Mouse (Mus musculus) frontal cortex, postnatal 25 days (tissue): ENCODE measurements at regions not wholly inside any gene's neighbourhood (a gene's known extent, or its start where the extent isn't known, plus 50 kb on each side); places are given as distances from the start of the nearest gene placed in this dataset.

Experiments
- DNase-seq, 2 experiments: peaks; one replicate each; pipeline ENCODE4 v3.0.0; 2022; ENCODE audit warnings: low spot score in 2 of 2

- no peak for DNase-seq
These were observed 184.5 kb upstream of the Dyrk2 start for GRCm38 (mm10) chr10:119054191-119055175.

- DNase-seq, result no peak
These were observed 182.5 kb upstream of the Dyrk2 start for GRCm38 (mm10) chr10:119052441-119053041.

GRCm38 (mm10) chr10:119051598-119051997, 181.6 kb upstream of the Dyrk2 start:
- no peak for DNase-seq

GRCm38 (mm10) chr10:119050017-119050685, 180.1 kb upstream of the Dyrk2 start:
- DNase-seq, result no peak

- DNase-seq, result no peak
These were observed 178.8 kb upstream of the Dyrk2 start for GRCm38 (mm10) chr10:119048643-119049420.

GRCm38 (mm10) chr10:119045059-119045458, 175.1 kb upstream of the Dyrk2 start:
- no peak for DNase-seq

GRCm38 (mm10) chr10:119043069-119043468, 173.1 kb upstream of the Dyrk2 start:
- no peak for DNase-seq

- no peak for DNase-seq
These were observed 170.2 kb upstream of the Dyrk2 start for GRCm38 (mm10) chr10:119040205-119040604.

GRCm38 (mm10) chr10:119039732-119040131, 169.7 kb upstream of the Dyrk2 start:
- DNase-seq, result no peak

GRCm38 (mm10) chr10:119038991-119039390, 169.0 kb upstream of the Dyrk2 start:
- no peak for DNase-seq

- DNase-seq, result no peak
These were observed 167.8 kb upstream of the Dyrk2 start for GRCm38 (mm10) chr10:119037781-119038180.

- DNase-seq, result no peak
These were observed 165.9 kb upstream of the Dyrk2 start for GRCm38 (mm10) chr10:119035863-119036262.

GRCm38 (mm10) chr10:119034396-119034795, 164.4 kb upstream of the Dyrk2 start:
- DNase-seq, result no peak

- DNase-seq, result no peak
These were observed 161.6 kb upstream of the Dyrk2 start for GRCm38 (mm10) chr10:119031282-119032275.

- DNase-seq, result no peak
These were observed 158.6 kb upstream of the Dyrk2 start for GRCm38 (mm10) chr10:119028480-119029137.

GRCm38 (mm10) chr10:119027241-119027901, 157.4 kb upstream of the Dyrk2 start:
- no peak for DNase-seq

- DNase-seq, result peak in 1 of 2 experiments; percentile 31
These were observed 156.3 kb upstream of the Dyrk2 start for GRCm38 (mm10) chr10:119026291-119026690.

- DNase-seq, result no peak
These were observed 154.4 kb upstream of the Dyrk2 start for GRCm38 (mm10) chr10:119024425-119024824.

GRCm38 (mm10) chr10:119019082-119019481, 149.1 kb upstream of the Dyrk2 start:
- DNase-seq, result no peak
